Mouse (Mus musculus): ENCODE data around the gene Itpr2. TPM values are rescaled to one million over a fixed set of nuclear protein-coding genes. Genes with fewer than 3 reads are reported as not detected.

The Itpr2 gene
- polyA plus RNA-seq, 1 experiment = 31.9 TPM

- no peaks in the 10 kb centered on the region for H3K4me1 ChIP-seq (ENCODE audit: control insufficient read depth, insufficient read depth, low read length)
- no peak for DNase-seq
These were observed 349.2 kb downstream of the Itpr2 start for GRCm38 (mm10) chr6:146152843-146153242.

GRCm38 (mm10) chr6:146140966-146141585 lies 360.9 kb downstream of the Itpr2 start:
- H3K36me3 ChIP-seq (ENCODE audit: control insufficient read depth, insufficient read depth, low read length) = peaks cover 2% of the 10 kb centered on the region; the same call in 1 of the 2 replicates
- H3K4me3 ChIP-seq (ENCODE audit: insufficient read depth, low read depth, low read length) = no peak overlapping the region
- no peak for TF ChIP-seq CTCF (conservative IDR thresholded peaks at IDR 0.05; ENCODE audit: insufficient read depth, insufficient read length, low read depth, low read length)
- no peak for TF ChIP-seq POLR2A (IDR thresholded peaks at IDR 0.05; ENCODE audit: low read depth, low read length)
- no peaks in the 10 kb centered on the region for H3K4me1 ChIP-seq (ENCODE audit: control insufficient read depth, insufficient read depth, low read length)
- WGBS = 95% methylated on average over 4 of the region's 4 CpGs
- H3K27ac ChIP-seq (ENCODE audit: insufficient read depth, low read depth, low read length) = no peak overlapping the region
- no peak for DNase-seq
- H3K27me3 ChIP-seq (replicated peaks; ENCODE audit: control insufficient read depth, insufficient read depth, low read length) = no peaks in the 10 kb centered on the region

More at GRCm38 (mm10) chr6:146152843-146153242, 349.2 kb downstream of the Itpr2 start:
- Histone ChIP-seq H3K27ac (ENCODE audit: insufficient read depth, low read depth, low read length) (no peak overlapping the region), H3K36me3 (ENCODE audit: control insufficient read depth, insufficient read depth, low read length) (no peaks in the 10 kb centered on the region), H3K27me3 (replicated peaks; ENCODE audit: control insufficient read depth, insufficient read depth, low read length) (no peaks in the 10 kb centered on the region), H3K4me3 (ENCODE audit: insufficient read depth, low read depth, low read length) (no peak overlapping the region)
- TF ChIP-seq POLR2A (IDR thresholded peaks at IDR 0.05; ENCODE audit: low read depth, low read length) (no peak), CTCF (conservative IDR thresholded peaks at IDR 0.05; ENCODE audit: insufficient read depth, insufficient read length, low read depth, low read length) (no peak)
- 80% methylated on average over 5 of the region's 5 CpGs for WGBS

- Histone ChIP-seq H3K27ac (ENCODE audit: insufficient read depth, low read depth, low read length) (no peak overlapping the region), H3K4me3 (ENCODE audit: insufficient read depth, low read depth, low read length) (no peak overlapping the region), H3K36me3 (ENCODE audit: control insufficient read depth, insufficient read depth, low read length) (peaks cover 2% of the 10 kb centered on the region; the same call in 1 of the 2 replicates), H3K4me1 (ENCODE audit: control insufficient read depth, insufficient read depth, low read length) (no peaks in the 10 kb centered on the region), H3K27me3 (replicated peaks; ENCODE audit: control insufficient read depth, insufficient read depth, low read length) (no peaks in the 10 kb centered on the region)
- no peak for DNase-seq
- WGBS = 96% methylated on average over 6 of the region's 6 CpGs
- TF ChIP-seq CTCF (conservative IDR thresholded peaks at IDR 0.05; ENCODE audit: insufficient read depth, insufficient read length, low read depth, low read length) (no peak), POLR2A (IDR thresholded peaks at IDR 0.05; ENCODE audit: low read depth, low read length) (no peak)
These were observed 361.9 kb downstream of the Itpr2 start for GRCm38 (mm10) chr6:146140171-146140570.

GRCm38 (mm10) chr6:146136646-146137045 lies 365.4 kb downstream of the Itpr2 start:
- Histone ChIP-seq H3K27ac (ENCODE audit: insufficient read depth, low read depth, low read length) (no peak overlapping the region), H3K27me3 (replicated peaks; ENCODE audit: control insufficient read depth, insufficient read depth, low read length) (no peaks in the 10 kb centered on the region), H3K4me1 (ENCODE audit: control insufficient read depth, insufficient read depth, low read length) (no peaks in the 10 kb centered on the region), H3K4me3 (ENCODE audit: insufficient read depth, low read depth, low read length) (no peak overlapping the region), H3K36me3 (ENCODE audit: control insufficient read depth, insufficient read depth, low read length) (no peaks in the 10 kb centered on the region)
- DNase-seq = no peak
- TF ChIP-seq POLR2A (IDR thresholded peaks at IDR 0.05; ENCODE audit: low read depth, low read length) = no peak
- no peak for TF ChIP-seq CTCF (conservative IDR thresholded peaks at IDR 0.05; ENCODE audit: insufficient read depth, insufficient read length, low read depth, low read length)
- 57% methylated on average over 4 of the region's 4 CpGs for WGBS

- TF ChIP-seq POLR2A (IDR thresholded peaks at IDR 0.05; ENCODE audit: low read depth, low read length) (no peak), CTCF (conservative IDR thresholded peaks at IDR 0.05; ENCODE audit: insufficient read depth, insufficient read length, low read depth, low read length) (no peak)
- Histone ChIP-seq H3K27me3 (replicated peaks; ENCODE audit: control insufficient read depth, insufficient read depth, low read length) (no peaks in the 10 kb centered on the region), H3K27ac (ENCODE audit: insufficient read depth, low read depth, low read length) (no peak overlapping the region), H3K36me3 (ENCODE audit: control insufficient read depth, insufficient read depth, low read length) (no peaks in the 10 kb centered on the region), H3K4me3 (ENCODE audit: insufficient read depth, low read depth, low read length) (no peak overlapping the region), H3K4me1 (ENCODE audit: control insufficient read depth, insufficient read depth, low read length) (no peaks in the 10 kb centered on the region)
- no peak for DNase-seq
- WGBS = 58% methylated on average over 7 of the region's 7 CpGs
These were observed 365.8 kb downstream of the Itpr2 start for GRCm38 (mm10) chr6:146136244-146136643.

GRCm38 (mm10) chr6:146135291-146135690 lies 366.7 kb downstream of the Itpr2 start:
- WGBS = 66% methylated on average over 8 of the region's 8 CpGs
- no peaks in the 10 kb centered on the region for H3K27me3 ChIP-seq (replicated peaks; ENCODE audit: control insufficient read depth, insufficient read depth, low read length)
- TF ChIP-seq POLR2A (IDR thresholded peaks at IDR 0.05; ENCODE audit: low read depth, low read length) = no peak
- no peak for TF ChIP-seq CTCF (conservative IDR thresholded peaks at IDR 0.05; ENCODE audit: insufficient read depth, insufficient read length, low read depth, low read length)
- no peaks in the 10 kb centered on the region for H3K36me3 ChIP-seq (ENCODE audit: control insufficient read depth, insufficient read depth, low read length)
- no peak for DNase-seq
- H3K27ac ChIP-seq (ENCODE audit: insufficient read depth, low read depth, low read length) = no peak overlapping the region
- no peak overlapping the region for H3K4me3 ChIP-seq (ENCODE audit: insufficient read depth, low read depth, low read length)
- H3K4me1 ChIP-seq (ENCODE audit: control insufficient read depth, insufficient read depth, low read length) = no peaks in the 10 kb centered on the region

- 58% methylated on average over 8 of the region's 8 CpGs for WGBS
- Histone ChIP-seq H3K4me3 (ENCODE audit: insufficient read depth, low read depth, low read length) (no peak overlapping the region), H3K27ac (ENCODE audit: insufficient read depth, low read depth, low read length) (no peak overlapping the region), H3K4me1 (ENCODE audit: control insufficient read depth, insufficient read depth, low read length) (no peaks in the 10 kb centered on the region), H3K27me3 (replicated peaks; ENCODE audit: control insufficient read depth, insufficient read depth, low read length) (no peaks in the 10 kb centered on the region), H3K36me3 (ENCODE audit: control insufficient read depth, insufficient read depth, low read length) (no peaks in the 10 kb centered on the region)
- no peak for TF ChIP-seq POLR2A (IDR thresholded peaks at IDR 0.05; ENCODE audit: low read depth, low read length)
- TF ChIP-seq CTCF (conservative IDR thresholded peaks at IDR 0.05; ENCODE audit: insufficient read depth, insufficient read length, low read depth, low read length) = no peak
- DNase-seq = no peak
These were observed 368.1 kb downstream of the Itpr2 start for GRCm38 (mm10) chr6:146133921-146134320.

Measured in kidney, adult 2 months (tissue).